Mouse (Mus musculus) forebrain, embryonic 10.5 days (tissue): ENCODE data around the gene Elovl5. TPM values are rescaled to one million over a fixed set of nuclear protein-coding genes. Genes with fewer than 3 reads are reported as not detected.
A peak's percentile ranks its signal among the peaks of the same experiment; 100 is the strongest.

ENCODE experiments used
- DNase-seq: peaks from one replicate; pipeline ENCODE4 v3.0.0-alpha.2; 2017; ENCODE audit warnings: low spot score; ENCODE audit errors: extremely low spot score
- H3K27ac ChIP-seq: fragments of 300-500 bp; sonication (generic); 2 replicates; pipeline ENCODE4 v1.5.1; 2016; ENCODE audit warnings: mild to moderate bottlenecking
- H3K27me3 ChIP-seq: fragments of 300-500 bp; sonication (generic); 2 replicates; pipeline ENCODE4 v1.6.1; 2016; ENCODE audit warnings: mild to moderate bottlenecking; ENCODE audit not compliant: poor library complexity, severe bottlenecking
- H3K36me3 ChIP-seq: fragments of 300-500 bp; sonication (generic); replicated peaks from 2 replicates; pipeline ENCODE4 v1.6.1; 2016; ENCODE audit warnings: mild to moderate bottlenecking, moderate library complexity
- H3K4me1 ChIP-seq: fragments of 300-500 bp; sonication (generic); 2 replicates; pipeline ENCODE4 v1.6.1; 2016
- H3K4me3 ChIP-seq: fragments of 300-500 bp; sonication (generic); 2 replicates; pipeline ENCODE4 v1.5.1; 2016; ENCODE audit warnings: mild to moderate bottlenecking, moderate library complexity
- H3K9me3 ChIP-seq: fragments of 300-500 bp; sonication (generic); 2 replicates; pipeline ENCODE4 v1.6.1; 2016; ENCODE audit warnings: mild to moderate bottlenecking, moderate library complexity
- WGBS: fragments of 180-500 bp; shearing (Covaris S2); methylation state at CpG from one replicate; pipeline ENCODE4 v1.1.7; 2016; 5-methylcytosine and 5-hydroxymethylcytosine counted together
- polyA plus RNA-seq: library from polyadenylated mRNA; unstranded; fragments of >200 nt; fragmentation: Nextera tagmentation; extraction: Ambion mirVana; gene quantifications from 2 replicates; pipeline ENCODE4 v1.2.1, GENCODE M21; 2016

The Elovl5 gene
- 102 and 106 TPM in 2 replicates for polyA plus RNA-seq

- Histone ChIP-seq H3K27ac (peak within 1 kb of the TSS; percentile 96), H3K4me1 (peaks cover 52% of the 10 kb centered on the region), H3K27me3 (no peaks in the 10 kb centered on the region), H3K4me3 (peak within 1 kb of the TSS; percentile 97), H3K36me3 (peaks cover 6% of the 10 kb centered on the region), H3K9me3 (no peaks in the 10 kb centered on the region)
- under 1% methylated on average over 42 of the region's 42 CpGs for WGBS
- DNase-seq, result peak; percentile 97
These were observed at the start of gene Elovl5 for GRCm38 (mm10) chr9:77917074-77917621. Gene Elovl5 (plus strand): TSS chr9:77917364.

GRCm38 (mm10) chr9:77891501-77891900, 25.7 kb upstream of the Elovl5 start:
- WGBS, result 79% methylated on average over 4 of the region's 4 CpGs

GRCm38 (mm10) chr9:77898551-77898950, 18.6 kb upstream of the Elovl5 start:
- no peaks in the 10 kb centered on the region for H3K27me3 ChIP-seq
- no peaks in the 10 kb centered on the region for H3K9me3 ChIP-seq
- 77% methylated on average over 7 of the region's 7 CpGs for WGBS
- H3K36me3 ChIP-seq, result no peaks in the 10 kb centered on the region
- no peak overlapping the region for H3K27ac ChIP-seq
- H3K4me1 ChIP-seq, result peaks cover 5% of the 10 kb centered on the region
- no peak overlapping the region for H3K4me3 ChIP-seq
- no peak for DNase-seq

More at GRCm38 (mm10) chr9:77891501-77891900, 25.7 kb upstream of the Elovl5 start:
- DNase-seq, result no peak
- H3K36me3 ChIP-seq, result no peaks in the 10 kb centered on the region
- no peaks in the 10 kb centered on the region for H3K4me1 ChIP-seq
- no peaks in the 10 kb centered on the region for H3K9me3 ChIP-seq
- no peak overlapping the region for H3K27ac ChIP-seq
- no peak overlapping the region for H3K4me3 ChIP-seq
- H3K27me3 ChIP-seq, result no peaks in the 10 kb centered on the region

- Histone ChIP-seq H3K27ac (no peak overlapping the region), H3K4me3 (no peak overlapping the region), H3K36me3 (no peaks in the 10 kb centered on the region), H3K4me1 (peaks cover 6% of the 10 kb centered on the region), H3K27me3 (no peaks in the 10 kb centered on the region), H3K9me3 (no peaks in the 10 kb centered on the region)
- WGBS, result 94% methylated on average over 2 of the region's 2 CpGs
- DNase-seq, result no peak
These were observed 13.0 kb upstream of the Elovl5 start for GRCm38 (mm10) chr9:77904133-77904532.

- DNase-seq, result peak; percentile 24
- peak overlapping the region; percentile 97 for H3K27ac ChIP-seq
- H3K4me1 ChIP-seq, result peaks cover 33% of the 10 kb centered on the region
- H3K4me3 ChIP-seq, result peak overlapping the region; percentile 73
- H3K36me3 ChIP-seq, result no peaks in the 10 kb centered on the region
- no peaks in the 10 kb centered on the region for H3K27me3 ChIP-seq
- H3K9me3 ChIP-seq, result no peaks in the 10 kb centered on the region
- 14% methylated on average over 10 of the region's 10 CpGs for WGBS
These were observed 7.4 kb upstream of the Elovl5 start for GRCm38 (mm10) chr9:77909572-77910269.

GRCm38 (mm10) chr9:77910270-77911240, 6.6 kb upstream of the Elovl5 start:
- WGBS, result under 1% methylated on average over 54 of the region's 68 CpGs

GRCm38 (mm10) chr9:77911508-77912229, 5.5 kb upstream of the Elovl5 start:
- no peaks in the 10 kb centered on the region for H3K36me3 ChIP-seq
- no peaks in the 10 kb centered on the region for H3K9me3 ChIP-seq

More at GRCm38 (mm10) chr9:77910270-77911240, 6.6 kb upstream of the Elovl5 start:
- Histone ChIP-seq H3K27ac (peak overlapping the region; percentile 97), H3K9me3 (no peaks in the 10 kb centered on the region), H3K4me1 (peaks cover 33% of the 10 kb centered on the region), H3K27me3 (no peaks in the 10 kb centered on the region), H3K36me3 (no peaks in the 10 kb centered on the region), H3K4me3 (peak overlapping the region; percentile 73)
- DNase-seq, result peak; percentile 88

GRCm38 (mm10) chr9:77912246-77912645, 4.9 kb upstream of the Elovl5 start:
- no peak for DNase-seq
- no peaks in the 10 kb centered on the region for H3K27me3 ChIP-seq
- H3K36me3 ChIP-seq, result no peaks in the 10 kb centered on the region
- 91% methylated on average over 6 of the region's 6 CpGs for WGBS
- peak overlapping the region; percentile 73; the same call in 1 of the 2 replicates for H3K4me3 ChIP-seq
- 0 out of 2 replicates have a peak overlapping the region, but pooled peaks have one; percentile 20 for H3K27ac ChIP-seq
- no peaks in the 10 kb centered on the region for H3K9me3 ChIP-seq
- H3K4me1 ChIP-seq, result peaks cover 40% of the 10 kb centered on the region

More at GRCm38 (mm10) chr9:77911508-77912229, 5.5 kb upstream of the Elovl5 start:
- 61% methylated on average over 7 of the region's 7 CpGs for WGBS
- peaks cover 36% of the 10 kb centered on the region for H3K4me1 ChIP-seq
- H3K27me3 ChIP-seq, result no peaks in the 10 kb centered on the region
- peak overlapping the region; percentile 73 for H3K4me3 ChIP-seq
- no peak for DNase-seq
- H3K27ac ChIP-seq, result peak overlapping the region; percentile 97

- no peak overlapping the region for H3K27ac ChIP-seq
- H3K4me3 ChIP-seq, result no peak overlapping the region
- H3K27me3 ChIP-seq, result no peaks in the 10 kb centered on the region
- peaks cover 57% of the 10 kb centered on the region for H3K4me1 ChIP-seq
- H3K9me3 ChIP-seq, result no peaks in the 10 kb centered on the region
- no peak for DNase-seq
- H3K36me3 ChIP-seq, result peaks cover 5% of the 10 kb centered on the region
- 75% methylated on average over 4 of the region's 4 CpGs for WGBS
These were observed 2.5 kb upstream of the Elovl5 start for GRCm38 (mm10) chr9:77914616-77915015.

- Histone ChIP-seq H3K4me1 (peaks cover 58% of the 10 kb centered on the region), H3K4me3 (no peak overlapping the region), H3K36me3 (peaks cover 6% of the 10 kb centered on the region), H3K27ac (no peak overlapping the region), H3K9me3 (no peaks in the 10 kb centered on the region), H3K27me3 (no peaks in the 10 kb centered on the region)
- 60% methylated on average over 4 of the region's 4 CpGs for WGBS
- DNase-seq, result no peak
These were observed 1.4 kb upstream of the Elovl5 start for GRCm38 (mm10) chr9:77915791-77916190.

- WGBS, result under 1% methylated on average over 45 of the region's 45 CpGs
- Histone ChIP-seq H3K27me3 (no peaks in the 10 kb centered on the region), H3K4me3 (peak overlapping the region; percentile 97), H3K27ac (peak overlapping the region; percentile 96), H3K36me3 (peaks cover 6% of the 10 kb centered on the region), H3K9me3 (no peaks in the 10 kb centered on the region), H3K4me1 (peaks cover 51% of the 10 kb centered on the region)
- no peak for DNase-seq
These were observed 513 bp downstream of the Elovl5 start for GRCm38 (mm10) chr9:77917622-77918131.

- Histone ChIP-seq H3K27ac (peak overlapping the region; percentile 96), H3K4me3 (peak overlapping the region; percentile 97)
- WGBS, result 31% methylated on average over 10 of the region's 10 CpGs
These were observed 1.0 kb downstream of the Elovl5 start for GRCm38 (mm10) chr9:77918211-77918610.

More at GRCm38 (mm10) chr9:77918211-77918610, 1.0 kb downstream of the Elovl5 start:
- no peak for DNase-seq
- peaks cover 8% of the 10 kb centered on the region for H3K36me3 ChIP-seq
- peaks cover 53% of the 10 kb centered on the region for H3K4me1 ChIP-seq
- H3K9me3 ChIP-seq, result no peaks in the 10 kb centered on the region
- H3K27me3 ChIP-seq, result no peaks in the 10 kb centered on the region
